Mouse (Mus musculus) ES-Bruce4 (cell line): Measurements from ENCODE around the gene Vmn1r167.
A peak's percentile ranks its signal among the peaks of the same experiment; 100 is the strongest.
"Not testable (repeated sequence)": the region's sequence is repeated elsewhere in the genome, so short reads cannot be mapped to it uniquely, and the experiment has no call there.

Source experiments
- CTCF ChIP-seq: IDR thresholded peaks from one replicate; pipeline ENCODE4 v1.8.1; 2011; ENCODE audit warnings: low read depth, low read length
- EP300 ChIP-seq: IDR thresholded peaks from 2 replicates; pipeline ENCODE4 v1.6.1; 2011; ENCODE audit warnings: low read depth, low read length; ENCODE audit not compliant: insufficient read depth

GRCm38 (mm10) chr7:23472886-23473285 is 34.1 kb downstream of the Vmn1r167 start:
- peak; percentile 77; the same call in 1 of the 2 replicates for TF ChIP-seq EP300
- not testable (repeated sequence) for TF ChIP-seq CTCF
